Mouse (Mus musculus) pancreas, adult 10 weeks (tissue): ENCODE results near the gene S100b. TPM values are rescaled to one million over a fixed set of nuclear protein-coding genes. Genes with fewer than 3 reads are reported as not detected.

ENCODE experiments used
- polyA plus RNA-seq: library from polyadenylated mRNA; stranded (reverse); fragments of 350-450 nt; fragmentation: Illumina TruSeq; extraction: RNeasy Lipid Tissue Mini Kit (QIAGEN cat#74804); gene quantifications from one replicate; pipeline ENCODE4 v1.2.3, GENCODE M21; 2015; ENCODE audit warnings: low read depth, low replicate concordance; ENCODE audit not compliant: insufficient read depth

Gene S100b
- 0.94 TPM for polyA plus RNA-seq

GRCm38 (mm10) chr10:76253536-76253935 lies at the start of gene S100b:
S100b (plus strand) TSS chr10:76253853.

GRCm38 (mm10) chr10:76237341-76238225 lies 16.1 kb upstream of the S100b start, which contains the start of gene Prmt2:
Prmt2 (minus strand) TSS chr10:76237865.

Other genes starting within 250 kb of the S100b start
- gene Zfp280b, start 221.2 kb upstream of the S100b start, polyA plus RNA-seq = 2.3 TPM
- not detected for gene Slc5a4b, start 142.9 kb upstream of the S100b start, polyA plus RNA-seq
- gene Slc5a4a, start 106.4 kb upstream of the S100b start, polyA plus RNA-seq = not detected
- gene Prmt2, start 16.0 kb upstream of the S100b start, polyA plus RNA-seq = 4.6 TPM
- gene Dip2a, start 91.4 kb downstream of the S100b start, polyA plus RNA-seq = 5.5 TPM
- not detected for gene AC141477.1, start 186.6 kb downstream of the S100b start, polyA plus RNA-seq
- 5.3 TPM for gene Pcnt, start 188.9 kb downstream of the S100b start, polyA plus RNA-seq
- gene 2610028H24Rik, start 195.2 kb downstream of the S100b start, polyA plus RNA-seq = not detected
- gene Mcm3ap, start 215.1 kb downstream of the S100b start, polyA plus RNA-seq = 10.2 TPM
- gene Ybey, start 215.3 kb downstream of the S100b start, polyA plus RNA-seq = 0.85 TPM